8 mouse cellular contexts compared by ENCODE assay signal in genomic region chr13:117289494-117290270, GRCm38 (mm10).
DNase-seq lines count a peak whose midpoint lies in the region; ATAC-seq and TF ChIP-seq lines count a peak whose summit lies in the region.

No protein-coding gene starts in this region.

- WGBS in forebrain, embryonic 13.5 days = 36% methylated on average over 17 of the region's 17 CpGs
- 32% methylated on average over 17 of the region's 17 CpGs for WGBS in hindbrain, embryonic 10.5 days
- 31% methylated on average over 17 of the region's 17 CpGs for WGBS in neural tube, embryonic 15.5 days

- TF ChIP-seq EP300 in MEL (IDR thresholded peaks at IDR 0.05; ENCODE audit: low read depth in 1 of 2, low read length in 2 of 2) = no peak

- no peaks in the 10 kb centered on the region for H3K36me3 ChIP-seq in MEL (ENCODE audit: control insufficient read depth in 1 of 2, insufficient read depth in 2 of 2, low read length in 2 of 2)
- no peaks in the 10 kb centered on the region for H3K36me3 ChIP-seq in forebrain, embryonic 13.5 days (ENCODE audit: poor library complexity, severe bottlenecking)
- no peaks in the 10 kb centered on the region for H3K36me3 ChIP-seq in hindbrain, embryonic 10.5 days
- H3K36me3 ChIP-seq in neural tube, embryonic 15.5 days = no peaks in the 10 kb centered on the region

- TF ChIP-seq CTCF in MEL (IDR thresholded peaks at IDR 0.05 in 2 of 3, conservative IDR thresholded peaks at IDR 0.05 in 1 of 3; ENCODE audit: control insufficient read depth in 1 of 3, insufficient read depth in 1 of 3, low read depth in 2 of 3, low read length in 3 of 3, poor library complexity in 1 of 3, severe bottlenecking in 1 of 3) = peak in 1 of 3 experiments; percentile 10; a peak in 2 of 6 replicates
- TF ChIP-seq CTCF in layer of hippocampus, adult 2 months (conservative IDR thresholded peaks at IDR 0.05) = peak; percentile 94

- TF ChIP-seq POLR2A in MEL (IDR thresholded peaks at IDR 0.05; ENCODE audit: control insufficient read depth in 1 of 2, insufficient read depth in 1 of 2, low read depth in 1 of 2, low read length in 2 of 2, poor library complexity in 1 of 2) = no peak

- ATAC-seq in forebrain, embryonic 13.5 days = peak; percentile 85
- peak; percentile 82 for ATAC-seq in neural tube, embryonic 15.5 days (ENCODE audit: low FRiP score)

- H3K79me2 ChIP-seq in MEL (ENCODE audit: control insufficient read depth, insufficient read depth, low read length, poor library complexity) = no peaks in the 10 kb centered on the region

- no peaks in the 10 kb centered on the region for H3K9me3 ChIP-seq in MEL (replicated peaks; ENCODE audit: insufficient read depth, low read length)
- no peaks in the 10 kb centered on the region for H3K9me3 ChIP-seq in forebrain, embryonic 13.5 days (replicated peaks)
- no peaks in the 10 kb centered on the region for H3K9me3 ChIP-seq in hindbrain, embryonic 10.5 days
- no peaks in the 10 kb centered on the region for H3K9me3 ChIP-seq in neural tube, embryonic 15.5 days (replicated peaks)

- H3K4me1 ChIP-seq in MEL (ENCODE audit: control insufficient read depth in 1 of 2, insufficient read depth in 2 of 2, low read length in 2 of 2) = no peaks in the 10 kb centered on the region
- H3K4me1 ChIP-seq in forebrain, embryonic 13.5 days = no peaks in the 10 kb centered on the region
- peaks cover 3% of the 10 kb centered on the region; the same call in 1 of the 2 replicates for H3K4me1 ChIP-seq in hindbrain, embryonic 10.5 days (replicated peaks)
- no peaks in the 10 kb centered on the region; the same call in 1 of the 2 replicates for H3K4me1 ChIP-seq in neural tube, embryonic 15.5 days

- H3K4me2 ChIP-seq in forebrain, embryonic 13.5 days = peak overlapping the region; percentile 32
- H3K4me2 ChIP-seq in neural tube, embryonic 15.5 days = peak overlapping the region; percentile 44

- no peak for TF ChIP-seq RAD21 in MEL (IDR thresholded peaks at IDR 0.05; ENCODE audit: low read depth, low read length)

- H3K27ac ChIP-seq in MEL (ENCODE audit: control insufficient read depth, low read depth, low read length) = no peak overlapping the region
- H3K27ac ChIP-seq in forebrain, embryonic 13.5 days = no peak overlapping the region
- peak overlapping the region; percentile 50; the same call in 1 of the 2 replicates for H3K27ac ChIP-seq in hindbrain, embryonic 10.5 days
- H3K27ac ChIP-seq in layer of hippocampus, adult 2 months = no peak overlapping the region
- no peak overlapping the region for H3K27ac ChIP-seq in neural tube, embryonic 15.5 days (replicated peaks)

- no peak overlapping the region for H3K4me3 ChIP-seq in MEL (ENCODE audit: control insufficient read depth in 1 of 2, insufficient read depth in 1 of 2, low read depth in 2 of 2, low read length in 2 of 2)
- 0 out of 2 replicates have a peak overlapping the region, but pooled peaks have one; percentile 6 for H3K4me3 ChIP-seq in forebrain, embryonic 13.5 days
- peak overlapping the region; percentile 28; the same call in 1 of the 2 replicates for H3K4me3 ChIP-seq in hindbrain, embryonic 10.5 days
- peak overlapping the region; percentile 22; the same call in 1 of the 2 replicates for H3K4me3 ChIP-seq in layer of hippocampus, adult 2 months
- peak overlapping the region; percentile 8; the same call in 1 of the 2 replicates for H3K4me3 ChIP-seq in neural tube, embryonic 15.5 days (replicated peaks)

- no peaks in the 10 kb centered on the region for H3K27me3 ChIP-seq in MEL (ENCODE audit: control insufficient read depth in 1 of 2, insufficient read depth in 2 of 2, low read length in 2 of 2)
- no peaks in the 10 kb centered on the region for H3K27me3 ChIP-seq in forebrain, embryonic 13.5 days
- no peaks in the 10 kb centered on the region for H3K27me3 ChIP-seq in hindbrain, embryonic 10.5 days (ENCODE audit: insufficient read depth, poor library complexity, severe bottlenecking)
- H3K27me3 ChIP-seq in neural tube, embryonic 15.5 days (replicated peaks) = no peaks in the 10 kb centered on the region

- DNase-seq in MEL (ENCODE audit: low read depth, low spot score) = no peak
- DNase-seq in c-Kit-positive CD71-positive TER-119-negative erythroid progenitor cells, embryonic 14.5 days (ENCODE audit: low read depth) = peak; percentile 31
- peak; percentile 76 for DNase-seq in hindbrain, embryonic 10.5 days (ENCODE audit: low spot score)
- peak; percentile 47 to 76 for DNase-seq in layer of hippocampus, adult 2 months (ENCODE audit: low spot score in 2 of 2)
- DNase-seq in lung, adult 18-20 months = peak; percentile 32 to 50
- DNase-seq in thymus, postnatal 0 days (ENCODE audit: low spot score) = peak; percentile 72

- no peak overlapping the region for H3K9ac ChIP-seq in MEL (ENCODE audit: control insufficient read depth, low read depth, low read length, poor library complexity, severe bottlenecking)
- H3K9ac ChIP-seq in forebrain, embryonic 13.5 days = no peak overlapping the region
- 0 out of 2 replicates have a peak overlapping the region, but pooled peaks have one; percentile 4 for H3K9ac ChIP-seq in neural tube, embryonic 15.5 days (replicated peaks)

TF ChIP-seq in MEL, 35 proteins besides CTCF, POLR2A, EP300 and RAD21:
- TF ChIP-seq MAZ (IDR thresholded peaks at IDR 0.05; ENCODE audit: low read depth, low read length) = no peak
- no peak for TF ChIP-seq JUND (IDR thresholded peaks at IDR 0.05; ENCODE audit: low read depth, low read length)
- TF ChIP-seq CHD1 (IDR thresholded peaks at IDR 0.05; ENCODE audit: low read depth, low read length) = no peak
- no peak for TF ChIP-seq MEF2A (IDR thresholded peaks at IDR 0.05; ENCODE audit: extremely low read depth, insufficient replicate concordance, low read depth, low read length, poor library complexity, severe bottlenecking)
- TF ChIP-seq POLR2AphosphoS5 (IDR thresholded peaks at IDR 0.05; ENCODE audit: borderline replicate concordance, low read depth, low read length) = no peak
- TF ChIP-seq SMC3 (IDR thresholded peaks at IDR 0.05; ENCODE audit: low read depth, low read length) = 0 out of 2 replicates have a peak, but pooled peaks have one; percentile 9

Comparison
In these comparisons a context has a peak if more than half of its experiments do, and no peak if none do; other contexts are left out.
1. H3K4me3 ChIP-seq: peak in forebrain, embryonic 13.5 days (single experiment), hindbrain, embryonic 10.5 days (single experiment), layer of hippocampus, adult 2 months (single experiment) and neural tube, embryonic 15.5 days (single experiment); none in MEL (0 of 2).